Mouse (Mus musculus) c-Kit-positive CD71-positive TER-119-positive erythroid progenitor cells, embryonic 14.5 days (primary cell): ENCODE measurements around the gene Gla.

Experiments used
- DNase-seq: peaks from one replicate; pipeline ENCODE4 v3.0.0-alpha.2; 2013; ENCODE audit warnings: low spot score

Gla gene

GRCm38 (mm10) chrX:134600659-134601379 lies at the start of gene Gla, which contains the start of gene Hnrnph2:
Gla (minus strand) TSS chrX:134601125.
Hnrnph2 (plus strand) TSS chrX:134601179.
- DNase-seq = peak; percentile 94

GRCm38 (mm10) chrX:134648031-134648692 lies 47.2 kb upstream of the Gla start:
- peak; percentile 66 for DNase-seq

GRCm38 (mm10) chrX:134647421-134647820 lies 46.5 kb upstream of the Gla start:
- DNase-seq = no peak

- no peak for DNase-seq
Measured at GRCm38 (mm10) chrX:134646338-134646737, 45.4 kb upstream of the Gla start.

- DNase-seq = no peak
Measured at GRCm38 (mm10) chrX:134641000-134641760, 40.3 kb upstream of the Gla start.

GRCm38 (mm10) chrX:134635860-134636259 lies 34.9 kb upstream of the Gla start:
- DNase-seq = no peak

- DNase-seq = no peak
Measured at GRCm38 (mm10) chrX:134635111-134635510, 34.2 kb upstream of the Gla start.

DNA sequence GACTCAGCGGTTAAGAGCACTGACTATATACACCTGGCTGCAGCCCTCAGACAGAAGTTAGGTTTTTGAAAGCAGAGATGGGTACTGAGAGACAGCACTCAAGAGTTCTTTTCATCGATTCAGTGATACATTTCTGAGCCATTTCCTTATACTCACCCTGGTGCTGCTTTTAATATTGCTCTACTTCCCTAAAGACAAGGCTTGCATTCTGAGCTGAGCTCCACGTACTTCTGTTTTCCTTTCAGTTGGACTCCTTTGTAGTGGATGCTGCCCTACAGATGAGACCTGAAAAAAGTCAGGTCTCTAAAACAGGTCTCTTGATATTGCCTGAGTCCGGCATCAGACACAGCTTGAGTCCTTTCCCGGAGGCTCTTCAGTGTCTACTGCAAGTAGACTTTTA lies 31.8 kb upstream of the Gla start:
- DNase-seq = no peak

GRCm38 (mm10) chrX:134628200-134628599 lies 27.3 kb upstream of the Gla start:
- no peak for DNase-seq

DNA sequence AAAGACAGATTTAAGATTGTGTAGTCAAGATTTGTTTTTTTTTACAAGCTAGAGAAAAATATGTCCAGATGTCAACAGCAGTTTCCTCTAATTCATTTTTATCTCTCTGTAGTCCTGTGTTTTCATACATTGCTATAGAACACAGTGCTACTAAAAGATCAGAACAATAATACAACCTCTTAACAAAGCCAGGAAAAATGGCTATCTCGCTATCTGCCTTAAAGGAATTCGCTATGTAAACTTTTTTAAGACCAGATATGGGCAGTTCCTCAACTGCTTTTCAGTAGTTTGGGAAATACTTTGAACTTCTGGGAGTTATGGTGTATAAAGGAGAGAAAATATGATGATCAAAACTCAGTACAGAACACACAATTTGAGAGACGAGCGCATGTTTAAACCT lies 22.4 kb upstream of the Gla start:
- DNase-seq = no peak

- no peak for DNase-seq
Measured at GRCm38 (mm10) chrX:134621685-134622084, 20.8 kb upstream of the Gla start.

DNA sequence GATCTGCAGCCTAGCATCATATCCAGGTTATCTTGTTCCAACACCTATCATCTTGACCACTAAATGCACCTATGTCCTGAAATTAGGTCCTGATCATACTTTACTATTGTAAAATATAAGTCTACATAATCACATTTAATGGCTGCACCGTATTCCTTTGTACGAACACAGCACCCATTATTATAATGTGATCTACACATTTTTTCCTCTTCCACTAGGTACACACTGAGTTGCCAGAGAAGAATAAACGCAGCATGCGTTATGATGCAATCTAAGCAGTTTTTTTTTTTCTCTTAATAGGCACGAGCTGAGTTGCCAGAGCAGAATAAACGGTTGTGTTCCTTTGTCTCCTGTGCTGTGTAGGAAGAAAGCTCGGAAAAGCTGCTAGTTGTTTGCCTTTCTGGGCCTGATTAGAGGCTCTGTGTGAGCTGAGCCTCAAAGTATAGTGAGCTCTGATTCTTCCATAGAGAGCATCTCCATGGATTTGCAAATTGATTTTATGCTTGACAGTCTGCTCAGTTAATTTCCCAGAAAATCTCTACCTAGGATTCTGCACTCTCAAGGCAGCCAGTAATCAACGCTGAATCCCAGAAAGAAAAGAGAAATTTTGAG lies 19.4 kb upstream of the Gla start:
- no peak for DNase-seq

GRCm38 (mm10) chrX:134619695-134620094 lies 18.8 kb upstream of the Gla start:
- DNase-seq = no peak

DNA sequence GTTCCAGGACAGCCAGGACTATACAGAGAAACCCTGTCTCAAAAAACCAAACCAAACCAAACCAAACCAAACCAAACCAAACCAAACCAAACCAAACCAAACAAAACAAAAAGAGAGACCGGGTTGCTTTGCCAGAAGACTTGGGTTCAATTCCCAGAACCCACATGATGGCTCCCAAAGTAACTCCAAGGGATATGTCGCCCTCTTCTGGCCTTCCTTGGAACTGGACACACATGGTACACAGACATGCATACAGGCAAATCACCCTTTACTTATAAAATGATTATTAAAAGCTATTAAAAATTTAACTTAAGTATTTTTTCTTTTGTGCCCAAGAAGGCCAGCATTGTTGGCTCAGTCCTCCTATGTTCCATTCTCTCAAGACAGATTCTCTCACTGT lies 13.4 kb upstream of the Gla start:
- DNase-seq = no peak

GRCm38 (mm10) chrX:134612285-134612959 lies 11.5 kb upstream of the Gla start:
- DNase-seq = no peak

DNA sequence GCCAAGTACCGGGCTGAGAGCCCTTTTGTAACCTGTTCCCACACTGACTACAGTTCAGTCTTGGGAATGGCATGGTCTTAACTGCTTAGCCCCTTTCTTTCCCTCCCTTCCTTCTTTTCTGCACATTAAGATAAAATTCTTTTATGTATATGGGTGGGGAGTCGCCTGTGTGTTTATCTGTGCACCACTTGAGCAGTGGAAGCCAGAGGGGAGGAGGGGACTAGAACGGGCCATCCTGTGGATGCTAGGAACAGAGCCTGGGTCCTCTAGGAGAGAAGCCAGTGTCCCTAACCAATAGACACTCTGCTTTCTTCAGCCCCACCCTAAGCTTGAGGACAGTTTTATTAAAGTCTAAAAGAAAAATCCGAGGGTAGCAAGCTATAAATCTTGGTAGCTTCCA lies 10.1 kb upstream of the Gla start:
- no peak for DNase-seq

- no peak for DNase-seq
Measured at GRCm38 (mm10) chrX:134609472-134609871, 8.5 kb upstream of the Gla start.

DNA sequence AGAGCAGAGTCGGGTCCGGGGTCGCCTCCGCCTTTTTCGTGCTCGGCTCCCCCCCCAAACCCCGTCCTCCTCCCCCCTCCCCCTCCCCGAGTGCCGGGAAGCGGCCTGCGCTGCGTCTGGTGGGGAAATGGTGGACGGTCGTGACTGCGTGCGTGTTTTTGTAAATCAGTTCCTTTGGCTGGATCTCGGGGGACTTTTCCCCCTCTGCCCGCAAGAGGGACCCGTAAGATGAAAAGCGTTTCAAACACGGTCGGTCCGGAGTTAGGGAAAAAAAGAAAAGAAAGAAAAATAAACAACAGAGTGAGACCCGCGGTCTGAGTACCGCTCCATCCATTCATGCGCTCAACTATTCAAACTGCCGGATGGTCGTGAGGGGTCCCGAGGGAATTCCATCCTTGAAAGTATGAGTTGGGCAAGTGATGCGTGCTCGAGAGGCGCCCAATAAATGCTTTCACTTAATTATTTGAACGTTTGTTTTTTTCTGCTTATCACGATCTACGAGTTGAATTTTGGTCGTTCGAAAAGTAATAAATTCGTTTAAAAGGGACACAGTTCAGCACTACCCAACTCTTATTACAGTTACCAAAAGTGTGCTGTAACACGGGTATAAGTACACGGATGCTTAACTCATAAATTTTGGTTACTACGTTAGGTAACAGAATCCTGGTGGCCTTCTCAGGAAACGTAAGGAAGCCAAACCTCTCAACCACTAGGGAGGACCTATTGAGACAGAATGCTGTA lies 625 bp upstream of the Gla start:
- no peak for DNase-seq

- no peak for DNase-seq
Measured at GRCm38 (mm10) chrX:134599922-134600565, 881 bp downstream of the Gla start.

- no peak for DNase-seq
Measured at GRCm38 (mm10) chrX:134589836-134590235, 11.1 kb downstream of the Gla start.

- no peak for DNase-seq
Measured at GRCm38 (mm10) chrX:134588997-134589396, 11.9 kb downstream of the Gla start.
